In genomic region chr11:100814498-100814897, GRCm38 (mm10) we compare ENCODE assay signal across 9 mouse cellular contexts. TPM values are rescaled to one million over a fixed set of nuclear protein-coding genes. Genes with fewer than 3 reads are reported as not detected.
DNase-seq lines count a peak whose midpoint lies in the region; ATAC-seq and TF ChIP-seq lines count a peak whose summit lies in the region.
"Had no signal": no experiment of that assay in that cellular context is flagged by ENCODE, and none has a peak within 500 bp of the region (broad histone marks: within the 10 kb centered on the region; RNA-seq: fewer than 3 reads in every experiment).

No protein-coding gene starts in this region.

- 0 out of 2 replicates have a peak, but pooled peaks have one; percentile 25 for TF ChIP-seq CTCF in intestine, postnatal 0 days (IDR thresholded peaks at IDR 0.05; ENCODE audit: low read depth)
- TF ChIP-seq CTCF in lung, adult 2 months (IDR thresholded peaks at IDR 0.05; ENCODE audit: insufficient read depth, low read length): no peak
- no peak for TF ChIP-seq CTCF in midbrain, postnatal 0 days (IDR thresholded peaks at IDR 0.05)

- no peak overlapping the region for H3K4me3 ChIP-seq in intestine, postnatal 0 days (ENCODE audit: low read depth, low read length)
- no peak overlapping the region for H3K4me3 ChIP-seq in lung, adult 2 months (replicated peaks; ENCODE audit: extremely low read depth, low read depth, low read length)
- no peak overlapping the region for H3K4me3 ChIP-seq in midbrain, postnatal 0 days (ENCODE audit: low read depth, low read length)
- no peak overlapping the region for H3K4me3 ChIP-seq in forebrain, embryonic 10.5 days

- H3K4me2 ChIP-seq in intestine, postnatal 0 days (replicated peaks; ENCODE audit: low read depth): peak overlapping the region; percentile 50
- no peak overlapping the region for H3K4me2 ChIP-seq in midbrain, postnatal 0 days (ENCODE audit: low read depth, low read length, poor library complexity, severe bottlenecking)

- H3K27me3 ChIP-seq in intestine, postnatal 0 days (replicated peaks; ENCODE audit: control insufficient read depth, insufficient read depth, low read length): no peaks in the 10 kb centered on the region
- no peaks in the 10 kb centered on the region for H3K27me3 ChIP-seq in midbrain, postnatal 0 days (ENCODE audit: insufficient read depth, low read length)
- H3K27me3 ChIP-seq in forebrain, embryonic 10.5 days (ENCODE audit: poor library complexity, severe bottlenecking): no peaks in the 10 kb centered on the region
- H3K27me3 ChIP-seq: CH12.LX had no signal

- no peaks in the 10 kb centered on the region for H3K9me3 ChIP-seq in intestine, postnatal 0 days (ENCODE audit: control insufficient read depth)
- no peaks in the 10 kb centered on the region for H3K9me3 ChIP-seq in midbrain, postnatal 0 days (ENCODE audit: low read length)
- H3K9me3 ChIP-seq in forebrain, embryonic 10.5 days: peaks cover 7% of the 10 kb centered on the region; the same call in 1 of the 2 replicates

- no peak for TF ChIP-seq POLR2A in lung, adult 2 months (IDR thresholded peaks at IDR 0.05; ENCODE audit: borderline replicate concordance, extremely low read depth, low read depth, low read length)

- H3K36me3 ChIP-seq in intestine, postnatal 0 days (ENCODE audit: control insufficient read depth, insufficient read depth): no peaks in the 10 kb centered on the region
- H3K36me3 ChIP-seq in midbrain, postnatal 0 days (ENCODE audit: insufficient read depth, low read length): no peaks in the 10 kb centered on the region
- peaks cover 3% of the 10 kb centered on the region; the same call in 1 of the 2 replicates for H3K36me3 ChIP-seq in forebrain, embryonic 10.5 days (replicated peaks)

- H3K4me1 ChIP-seq in intestine, postnatal 0 days (replicated peaks; ENCODE audit: control insufficient read depth, insufficient read depth, low read length): no peaks in the 10 kb centered on the region; the same call in 1 of the 2 replicates
- peaks cover 11% of the 10 kb centered on the region for H3K4me1 ChIP-seq in lung, adult 2 months (ENCODE audit: control insufficient read depth, insufficient read depth, low read length)
- no peaks in the 10 kb centered on the region for H3K4me1 ChIP-seq in midbrain, postnatal 0 days (ENCODE audit: insufficient read depth, low read length)
- H3K4me1 ChIP-seq in forebrain, embryonic 10.5 days: peaks cover 5% of the 10 kb centered on the region; the same call in 1 of the 2 replicates

- 30% methylated on average over 13 of the region's 13 CpGs for WGBS in intestine, postnatal 0 days
- 20% methylated on average over 13 of the region's 13 CpGs for WGBS in lung, adult 2 months
- WGBS in midbrain, postnatal 0 days: 79% methylated on average over 13 of the region's 13 CpGs
- 80% methylated on average over 13 of the region's 13 CpGs for WGBS in forebrain, embryonic 10.5 days

- peak; percentile 69; the same call in 1 of the 2 replicates for ATAC-seq in intestine, postnatal 0 days
- no peak for ATAC-seq in midbrain, postnatal 0 days (ENCODE audit: low FRiP score)

- peak; percentile 27 for DNase-seq in embryo, embryonic 10.5 days (ENCODE audit: low spot score)
- DNase-seq in embryo, embryonic 9.5 days (ENCODE audit: extremely low spot score): no peak
- DNase-seq in gastrocnemius, adult 8-10 months (ENCODE audit: low spot score in 2 of 2): peak; percentile 86 to 93
- peak; percentile 61 for DNase-seq in lung, adult 2 months
- DNase-seq in spleen, postnatal 14 days (ENCODE audit: low spot score in 2 of 2): peak; percentile 60 to 73
- no peak for DNase-seq in midbrain, postnatal 0 days (ENCODE audit: low spot score)
- DNase-seq in forebrain, embryonic 10.5 days (ENCODE audit: extremely low spot score, low spot score): no peak

- 0 out of 2 replicates have a peak overlapping the region, but pooled peaks have one; percentile 11 for H3K9ac ChIP-seq in intestine, postnatal 0 days (ENCODE audit: low read depth, low read length)
- H3K9ac ChIP-seq in midbrain, postnatal 0 days (replicated peaks; ENCODE audit: low read length, poor library complexity, severe bottlenecking): no peak overlapping the region

- no peak overlapping the region for H3K27ac ChIP-seq in intestine, postnatal 0 days (ENCODE audit: low read depth, low read length)
- H3K27ac ChIP-seq in midbrain, postnatal 0 days (ENCODE audit: low read depth, low read length): no peak overlapping the region
- no peak overlapping the region for H3K27ac ChIP-seq in forebrain, embryonic 10.5 days

RNA-seq across cellular contexts. Expression of gene Stat5b, which starts 36.0 kb away (rescaled TPM):
- 100 to 1,000 TPM; 136 to 186 (median 155) TPM for total RNA-seq in gastrocnemius, adult 8-10 months (2022)
- polyA plus RNA-seq in intestine, postnatal 0 days (2015; fragmentation: Nextera tagmentation; extraction: Ambion mirVana): 13.0 and 13.3 TPM in 2 replicates
- 38.8 and 44.7 TPM in 2 replicates for polyA plus RNA-seq in lung, adult 2 months (2012; rRNA removed)
- 22.5 and 25.6 TPM in 2 replicates for total RNA-seq in midbrain, postnatal 0 days (2014; rRNA removed)
- polyA plus RNA-seq in midbrain, postnatal 0 days (2015; fragmentation: Nextera tagmentation; extraction: Ambion mirVana): 13.0 and 15.7 TPM in 2 replicates
- 14.9 and 16.2 TPM in 2 replicates for polyA plus RNA-seq in forebrain, embryonic 10.5 days (2016; fragmentation: Nextera tagmentation; extraction: Ambion mirVana)

RNA-seq across cellular contexts. Expression of gene Ghdc, which starts 43.7 kb away (rescaled TPM):
- total RNA-seq in gastrocnemius, adult 8-10 months (2022): 1 to 10 TPM; 4.3 to 8.2 (median 5.7) TPM
- 5.2 and 5.5 TPM in 2 replicates for polyA plus RNA-seq in intestine, postnatal 0 days (2015; fragmentation: Nextera tagmentation; extraction: Ambion mirVana)
- 14.4 and 18.2 TPM in 2 replicates for polyA plus RNA-seq in lung, adult 2 months (2012; rRNA removed)
- total RNA-seq in midbrain, postnatal 0 days (2014; rRNA removed): 13.9 and 14.1 TPM in 2 replicates
- polyA plus RNA-seq in midbrain, postnatal 0 days (2015; fragmentation: Nextera tagmentation; extraction: Ambion mirVana): 6.5 and 6.7 TPM in 2 replicates
- polyA plus RNA-seq in forebrain, embryonic 10.5 days (2016; fragmentation: Nextera tagmentation; extraction: Ambion mirVana): 2.8 and 3.0 TPM in 2 replicates

RNA-seq across cellular contexts. Expression of gene Stat5a, which starts 44.7 kb away (rescaled TPM):
- 10 to 100 TPM; 10.9 to 16.8 (median 11.0) TPM for total RNA-seq in gastrocnemius, adult 8-10 months (2022)
- 4.8 TPM in 2 replicates for polyA plus RNA-seq in intestine, postnatal 0 days (2015; fragmentation: Nextera tagmentation; extraction: Ambion mirVana)
- 19.0 and 20.4 TPM in 2 replicates for polyA plus RNA-seq in lung, adult 2 months (2012; rRNA removed)
- total RNA-seq in midbrain, postnatal 0 days (2014; rRNA removed): 5.1 and 8.5 TPM in 2 replicates
- 4.0 TPM in 2 replicates for polyA plus RNA-seq in midbrain, postnatal 0 days (2015; fragmentation: Nextera tagmentation; extraction: Ambion mirVana)
- polyA plus RNA-seq in forebrain, embryonic 10.5 days (2016; fragmentation: Nextera tagmentation; extraction: Ambion mirVana): 1.7 TPM in 2 replicates

RNA-seq across cellular contexts. Expression of gene Hcrt, which starts 51.8 kb away (rescaled TPM):
- not detected for total RNA-seq in gastrocnemius, adult 8-10 months (2022)
- not detected in 2 replicates for polyA plus RNA-seq in intestine, postnatal 0 days (2015; fragmentation: Nextera tagmentation; extraction: Ambion mirVana)
- not detected in 2 replicates for polyA plus RNA-seq in lung, adult 2 months (2012; rRNA removed)
- total RNA-seq in midbrain, postnatal 0 days (2014; rRNA removed): 4.5 and 6.7 TPM in 2 replicates
- 5.7 and 16.8 TPM in 2 replicates for polyA plus RNA-seq in midbrain, postnatal 0 days (2015; fragmentation: Nextera tagmentation; extraction: Ambion mirVana)
- polyA plus RNA-seq in forebrain, embryonic 10.5 days (2016; fragmentation: Nextera tagmentation; extraction: Ambion mirVana): not detected in 2 replicates
- total RNA-seq: CH12.LX had no signal

RNA-seq across cellular contexts. Expression of gene Kcnh4, which starts 54.8 kb away (rescaled TPM):
- total RNA-seq in gastrocnemius, adult 8-10 months (2022): not detected
- polyA plus RNA-seq in intestine, postnatal 0 days (2015; fragmentation: Nextera tagmentation; extraction: Ambion mirVana): 0.04 and 0.12 TPM in 2 replicates
- 1.1 and 1.8 TPM in 2 replicates for polyA plus RNA-seq in lung, adult 2 months (2012; rRNA removed)
- total RNA-seq in midbrain, postnatal 0 days (2014; rRNA removed): 13.7 and 19.6 TPM in 2 replicates
- polyA plus RNA-seq in midbrain, postnatal 0 days (2015; fragmentation: Nextera tagmentation; extraction: Ambion mirVana): 6.1 and 7.4 TPM in 2 replicates
- 0.62 and 0.78 TPM in 2 replicates for polyA plus RNA-seq in forebrain, embryonic 10.5 days (2016; fragmentation: Nextera tagmentation; extraction: Ambion mirVana)

Comparison
In these comparisons a context has a peak if more than half of its experiments do, and no peak if none do; other contexts are left out.
1. DNase-seq: peak in embryo, embryonic 10.5 days (single experiment), gastrocnemius, adult 8-10 months (2 of 2), lung, adult 2 months (single experiment) and spleen, postnatal 14 days (2 of 2); none in embryo, embryonic 9.5 days (single experiment), midbrain, postnatal 0 days (single experiment) and forebrain, embryonic 10.5 days (single experiment).